8 mouse cellular contexts compared by ENCODE assay signal in genomic region chr9:20740407-20740806, GRCm38 (mm10). TPM values are rescaled to one million over a fixed set of nuclear protein-coding genes. Genes with fewer than 3 reads are reported as not detected.
DNase-seq lines count a peak whose midpoint lies in the region; ATAC-seq and TF ChIP-seq lines count a peak whose summit lies in the region.

No protein-coding gene starts in this region.

- peak; percentile 66 for ATAC-seq in activated CD4-positive, CD25-positive, alpha-beta regulatory T cell, adult 4 months
- ATAC-seq in common myeloid progenitor, adult 5-6 weeks (replicated peaks; ENCODE audit: low read depth, poor library complexity, severe bottlenecking): peak; percentile 83
- peak; percentile 90 for ATAC-seq in megakaryocyte, adult 5-6 weeks (ENCODE audit: poor library complexity, severe bottlenecking)

- no peak overlapping the region for H3K4me3 ChIP-seq in gastrocnemius, adult 2 months
- no peak overlapping the region for H3K4me3 ChIP-seq in left cerebral cortex, adult 2 months

- TF ChIP-seq CTCF in gastrocnemius, adult 2 months (IDR thresholded peaks at IDR 0.05): no peak; the same call in 1 of the 2 replicates
- peak; percentile 99 for TF ChIP-seq CTCF in left cerebral cortex, adult 2 months (IDR thresholded peaks at IDR 0.05)

- H3K27ac ChIP-seq in gastrocnemius, adult 2 months: no peak overlapping the region; the same call in 1 of the 2 replicates
- H3K27ac ChIP-seq in left cerebral cortex, adult 2 months: no peak overlapping the region

- intact Hi-C loops in gastrocnemius, adult 2 months (cut with DNase I): loop anchor here (1.0 to 2.0 kb wide), 2 partner anchors 64 to 91 kb away; no protein-coding TSS in a partner anchor
- intact Hi-C loops in left cerebral cortex, adult 2 months (cut with DNase I): loop anchor here (1.0 kb wide), 1 partner anchor 91 kb away; no protein-coding TSS in a partner anchor

- DNase-seq in gastrocnemius, adult 2 months: peak; percentile 84
- peak; percentile 63 for DNase-seq in hindlimb bud, embryonic 11.5 days (ENCODE audit: extremely low spot score, low read depth, low spot score)
- peak; percentile 82 to 87 for DNase-seq in left cerebral cortex, adult 2 months (ENCODE audit: extremely low spot score in 1 of 2, low spot score in 2 of 2)
- peak; percentile 83 to 88 for DNase-seq in right cerebral cortex, postnatal 10 days (ENCODE audit: low spot score in 2 of 2)
- peak; percentile 87 for DNase-seq in urinary bladder, postnatal 14 days (ENCODE audit: low spot score)

RNA-seq across cellular contexts. Expression of gene Olfm2, which starts 5.7 kb away (rescaled TPM):
- polyA plus RNA-seq in activated CD4-positive, CD25-positive, alpha-beta regulatory T cell, adult 4 months (2017; shearing (Covaris generic)): under 1 TPM in 1 of 2 experiments, not detected in 1; 0.25 TPM
- total RNA-seq in common myeloid progenitor, adult 5-6 weeks (2017): not detected in 2 replicates
- total RNA-seq in gastrocnemius, adult 2 months (2021): under 1 TPM; 0.20 TPM
- 100 to 1,000 TPM; 152 TPM for total RNA-seq in left cerebral cortex, adult 2 months (2021)
- not detected in 2 replicates for total RNA-seq in megakaryocyte, adult 5-6 weeks (2015)
- total RNA-seq in megakaryocyte, adult 5-6 weeks (2017): not detected in 2 replicates

Comparison
In these comparisons a context has a peak if more than half of its experiments do, and no peak if none do; other contexts are left out.
1. RNA of gene Olfm2, which starts 5.7 kb away (total RNA-seq): 152 TPM in left cerebral cortex, adult 2 months; 0.20 TPM in gastrocnemius, adult 2 months, not detected in common myeloid progenitor, adult 5-6 weeks and not detected in megakaryocyte, adult 5-6 weeks; every median in the first group is over 100 times any median in the second.
2. Peak in every context shown above with its lines, with median percentiles within 50 percentile points of each other: ATAC-seq and DNase-seq.